Mouse (Mus musculus) limb, embryonic 14.5 days (tissue): ENCODE data around the gene Gm37240. TPM values are rescaled to one million over a fixed set of nuclear protein-coding genes. Genes with fewer than 3 reads are reported as not detected.

Experiments
- ATAC-seq: fragments of 200-750 bp; cut with Nextera tagmentation; 2 replicates; pipeline ENCODE4 v1.8.0; 2017; ENCODE audit warnings: low read depth, moderate number of reproducible peaks, moderate TSS enrichment; ENCODE audit not compliant: low FRiP score
- DNase-seq: peaks from one replicate; pipeline ENCODE4 v3.0.0-alpha.2; 2015; ENCODE audit warnings: low spot score
- H3K27ac ChIP-seq: fragments of 300-500 bp; sonication (generic); replicated peaks from 2 replicates; pipeline ENCODE4 v1.5.1; 2014; ENCODE audit warnings: low read depth, mild to moderate bottlenecking, low read length, moderate library complexity, mixed read lengths
- H3K27me3 ChIP-seq: fragments of 300-500 bp; sonication (generic); 2 replicates; pipeline ENCODE4 v1.6.1; 2014; ENCODE audit warnings: low read length, mixed read lengths; ENCODE audit not compliant: control insufficient read depth, insufficient read depth
- H3K36me3 ChIP-seq: fragments of 300-500 bp; sonication (generic); 2 replicates; pipeline ENCODE4 v1.6.1; 2014; ENCODE audit warnings: mild to moderate bottlenecking, low read length, moderate library complexity, mixed read lengths; ENCODE audit not compliant: control insufficient read depth, insufficient read depth
- H3K4me1 ChIP-seq: fragments of 300-500 bp; sonication (generic); 2 replicates; pipeline ENCODE4 v1.6.1; 2014; ENCODE audit warnings: antibody characterized with exemption, low read length, mixed read lengths; ENCODE audit not compliant: control insufficient read depth, insufficient read depth
- H3K4me2 ChIP-seq: fragments of 300-500 bp; sonication (generic); replicated peaks from 2 replicates; pipeline ENCODE4 v1.6.1; 2014; ENCODE audit warnings: low read depth, mild to moderate bottlenecking, low read length, moderate library complexity; ENCODE audit not compliant: severe bottlenecking
- H3K4me3 ChIP-seq: fragments of 300-500 bp; sonication (generic); replicated peaks from 2 replicates; pipeline ENCODE4 v1.5.1; 2014; ENCODE audit warnings: low read length
- H3K9ac ChIP-seq: fragments of 300-500 bp; sonication (generic); 2 replicates; pipeline ENCODE4 v1.6.1; 2014; ENCODE audit warnings: mild to moderate bottlenecking, low read depth, low read length, moderate library complexity; ENCODE audit not compliant: severe bottlenecking
- H3K9me3 ChIP-seq: fragments of 300-500 bp; sonication (generic); 2 replicates; pipeline ENCODE4 v1.6.1; 2016; ENCODE audit warnings: low read length; ENCODE audit not compliant: control insufficient read depth
- POLR2A ChIP-seq: fragments of 200-500 bp; IDR thresholded peaks from 2 replicates; pipeline ENCODE4 v1.8.0; 2012; ENCODE audit warnings: inconsistent platforms, mild to moderate bottlenecking, moderate library complexity, borderline replicate concordance; ENCODE audit not compliant: insufficient read depth, insufficient read length; ENCODE audit errors: extremely low read depth
- WGBS: fragments of 180-500 bp; shearing (Covaris S2); extraction: QIAGEN DNeasy Blood & Tissue Kit; methylation state at CpG from one replicate; pipeline ENCODE4 v1.1.7; 2014; 5-methylcytosine and 5-hydroxymethylcytosine counted together
- polyA plus RNA-seq, 2 experiments: library from polyadenylated mRNA; depleted of rRNA in 1 of 2; stranded (reverse) in 1 of 2; unstranded in 1 of 2; fragments of >200 nt; fragmentation: Nextera tagmentation in 1 of 2; extraction: Ambion mirVana in 1 of 2; gene quantifications; 2 replicates each; pipeline versions ENCODE4 v1.2.1 to v1.2.3; 2012 to 2014

The Gm37240 gene
- polyA plus RNA-seq, 2 experiments, result 2.0 to 13.4 TPM

DNA sequence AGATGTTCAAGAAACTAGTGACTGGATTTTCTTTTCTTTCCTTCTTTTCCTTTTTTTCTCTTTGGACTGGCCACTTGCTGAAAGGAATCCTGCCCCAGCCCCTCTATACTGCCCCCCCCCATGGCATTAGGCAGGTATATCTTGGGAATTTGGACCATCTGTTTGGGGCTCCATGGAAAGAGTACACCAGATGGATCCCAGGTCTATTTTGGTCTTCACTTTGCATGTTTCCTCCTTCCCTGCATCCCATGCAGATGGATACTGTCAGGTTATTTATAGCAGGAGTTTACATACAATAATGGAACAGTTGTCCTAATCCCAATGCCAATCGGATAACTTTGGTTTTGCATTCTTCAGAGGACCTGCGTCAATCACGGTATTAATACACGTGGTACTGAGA is 845.2 kb downstream of the Gm37240 start:
- no peak for TF ChIP-seq POLR2A
- no peak overlapping the region for H3K9ac ChIP-seq
- ATAC-seq (no peak), DNase-seq (no peak)
- no peaks in the 10 kb centered on the region for H3K9me3 ChIP-seq
- no peaks in the 10 kb centered on the region for H3K4me1 ChIP-seq
- H3K4me2 ChIP-seq, result no peak overlapping the region
- no peak overlapping the region for H3K27ac ChIP-seq
- H3K4me3 ChIP-seq, result no peak overlapping the region
- 89% methylated on average over 4 of the region's 4 CpGs for WGBS
- H3K36me3 ChIP-seq, result no peaks in the 10 kb centered on the region
- no peaks in the 10 kb centered on the region for H3K27me3 ChIP-seq

GRCm38 (mm10) chr3:85029141-85029540 is 858.2 kb downstream of the Gm37240 start:
- H3K9me3 ChIP-seq, result no peaks in the 10 kb centered on the region
- no peak overlapping the region for H3K9ac ChIP-seq
- TF ChIP-seq POLR2A, result no peak
- no peaks in the 10 kb centered on the region for H3K27me3 ChIP-seq
- DNase-seq (no peak), ATAC-seq (no peak)
- WGBS, result 77% methylated on average over 1 of the region's 1 CpGs
- no peaks in the 10 kb centered on the region for H3K4me1 ChIP-seq
- no peak overlapping the region for H3K4me2 ChIP-seq
- no peaks in the 10 kb centered on the region for H3K36me3 ChIP-seq
- no peak overlapping the region for H3K27ac ChIP-seq
- H3K4me3 ChIP-seq, result no peak overlapping the region

DNA sequence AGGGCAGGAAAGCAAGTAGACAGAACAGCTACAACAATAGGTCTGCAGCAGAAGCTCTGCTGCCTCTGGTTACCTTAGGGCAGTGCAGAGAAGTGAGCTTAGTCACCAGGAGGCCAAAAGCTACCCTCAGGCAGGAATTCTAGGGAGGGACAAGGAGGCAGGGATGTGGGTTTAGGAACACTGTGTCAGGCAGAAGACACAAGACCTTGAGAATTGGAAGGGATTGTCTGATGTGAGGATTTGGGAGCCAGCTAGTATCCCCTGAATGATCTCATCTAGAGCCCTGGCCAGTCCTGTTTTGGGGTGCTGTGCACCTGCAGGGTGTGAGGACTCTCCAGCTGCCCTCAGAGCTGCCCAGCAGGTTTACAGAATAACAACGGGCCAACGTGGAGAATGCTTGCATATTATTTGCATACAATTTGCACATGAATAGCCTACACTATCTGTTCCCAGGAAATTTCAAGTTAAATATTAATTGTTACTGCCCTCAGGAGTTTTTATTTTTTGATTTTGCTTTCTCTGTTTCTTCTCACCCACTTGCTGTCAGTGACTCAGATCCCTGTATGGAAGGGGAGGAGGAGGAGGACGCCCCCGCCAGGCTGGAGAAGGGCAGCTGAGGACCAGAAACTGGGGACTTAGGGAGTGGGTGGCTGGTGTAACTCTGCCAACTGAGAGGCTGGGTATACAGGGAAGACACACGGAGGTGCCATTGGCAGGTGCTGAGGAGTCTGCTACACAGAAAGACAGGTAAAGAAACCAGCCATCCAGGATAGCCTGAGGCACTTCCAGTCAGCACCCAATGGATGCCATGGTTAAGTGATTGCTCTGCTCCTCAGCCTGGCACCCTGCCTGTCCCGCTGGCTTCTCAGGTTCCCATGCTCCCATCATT is 862.3 kb downstream of the Gm37240 start:
- no peak overlapping the region for H3K4me2 ChIP-seq
- ATAC-seq, result no peak

GRCm38 (mm10) chr3:85024237-85024636 is 863.1 kb downstream of the Gm37240 start:
- H3K9ac ChIP-seq, result no peak overlapping the region
- no peak overlapping the region for H3K4me3 ChIP-seq
- no peaks in the 10 kb centered on the region for H3K9me3 ChIP-seq
- 63% methylated on average over 2 of the region's 2 CpGs for WGBS
- no peaks in the 10 kb centered on the region for H3K27me3 ChIP-seq
- H3K4me1 ChIP-seq, result no peaks in the 10 kb centered on the region
- ATAC-seq (no peak), DNase-seq (no peak)
- no peak overlapping the region for H3K27ac ChIP-seq
- no peak for TF ChIP-seq POLR2A
- H3K4me2 ChIP-seq, result no peak overlapping the region
- no peaks in the 10 kb centered on the region for H3K36me3 ChIP-seq

More for the DNA sequence above, 862.3 kb downstream of the Gm37240 start:
- TF ChIP-seq POLR2A, result no peak
- no peak for DNase-seq
- Histone ChIP-seq H3K27me3 (no peaks in the 10 kb centered on the region), H3K9ac (no peak overlapping the region), H3K27ac (no peak overlapping the region), H3K36me3 (no peaks in the 10 kb centered on the region), H3K4me1 (no peaks in the 10 kb centered on the region), H3K4me3 (no peak overlapping the region), H3K9me3 (no peaks in the 10 kb centered on the region)
- WGBS, result 26% methylated on average over 6 of the region's 6 CpGs

- Histone ChIP-seq H3K36me3 (no peaks in the 10 kb centered on the region), H3K4me3 (no peak overlapping the region), H3K27ac (no peak overlapping the region), H3K27me3 (no peaks in the 10 kb centered on the region), H3K4me2 (no peak overlapping the region), H3K4me1 (no peaks in the 10 kb centered on the region), H3K9ac (no peak overlapping the region), H3K9me3 (no peaks in the 10 kb centered on the region)
- no peak for TF ChIP-seq POLR2A
- ATAC-seq, result no peak
- 79% methylated on average over 11 of the region's 11 CpGs for WGBS
- DNase-seq, result no peak
Measured at GRCm38 (mm10) chr3:85022800-85023199, 864.5 kb downstream of the Gm37240 start.
